Mouse (Mus musculus): ENCODE results near the gene Csmd2. TPM values are rescaled to one million over a fixed set of nuclear protein-coding genes. Genes with fewer than 3 reads are reported as not detected.

Gene Csmd2
- polyA plus RNA-seq, 1 experiment from 2014 or later = 0.16 TPM

DNA sequence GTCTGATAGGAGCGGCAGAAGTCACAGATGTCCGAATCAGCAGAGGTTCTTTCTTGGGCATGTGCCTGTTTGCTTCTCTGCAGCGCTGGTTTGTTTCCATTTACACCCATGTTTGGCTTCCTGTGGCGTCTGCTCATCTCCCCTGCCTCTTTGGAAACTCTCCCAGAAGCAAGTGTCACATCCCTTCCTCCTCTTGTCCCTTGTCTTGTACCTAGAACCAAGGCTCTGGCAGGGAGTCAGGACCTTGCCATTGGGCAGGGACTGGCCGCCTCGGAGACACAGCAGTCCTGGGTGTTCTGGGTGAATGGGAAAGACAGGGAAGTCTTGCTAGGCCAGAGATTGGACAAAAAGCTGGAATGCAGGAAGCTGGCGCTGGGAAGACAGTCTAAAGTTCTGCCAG, 410.1 kb downstream of the Csmd2 start:
- TF ChIP-seq EP300 (optimal IDR thresholded peaks at IDR 0.05) (no peak), CTCF (IDR thresholded peaks at IDR 0.05; ENCODE audit: low read depth) (no peak)
- WGBS = 62% methylated on average over 7 of the region's 7 CpGs
- Histone ChIP-seq H3K36me3 (ENCODE audit: control insufficient read depth, insufficient read depth, low read length) (no peaks in the 10 kb centered on the region), H3K27me3 (ENCODE audit: control insufficient read depth, insufficient read depth, low read length) (no peaks in the 10 kb centered on the region), H3K9me3 (ENCODE audit: control insufficient read depth, low read length) (no peaks in the 10 kb centered on the region), H3K4me3 (ENCODE audit: low read depth, low read length) (no peak overlapping the region), H3K9ac (ENCODE audit: low read length) (no peak overlapping the region), H3K27ac (replicated peaks) (no peak overlapping the region), H3K4me2 (replicated peaks; ENCODE audit: low read depth) (no peak overlapping the region), H3K4me1 (replicated peaks; ENCODE audit: control insufficient read depth, insufficient read depth) (no peaks in the 10 kb centered on the region)
- DNase-seq (ENCODE audit: low spot score) = no peak
- no peak for ATAC-seq (ENCODE audit: low FRiP score, low TSS enrichment)

DNA sequence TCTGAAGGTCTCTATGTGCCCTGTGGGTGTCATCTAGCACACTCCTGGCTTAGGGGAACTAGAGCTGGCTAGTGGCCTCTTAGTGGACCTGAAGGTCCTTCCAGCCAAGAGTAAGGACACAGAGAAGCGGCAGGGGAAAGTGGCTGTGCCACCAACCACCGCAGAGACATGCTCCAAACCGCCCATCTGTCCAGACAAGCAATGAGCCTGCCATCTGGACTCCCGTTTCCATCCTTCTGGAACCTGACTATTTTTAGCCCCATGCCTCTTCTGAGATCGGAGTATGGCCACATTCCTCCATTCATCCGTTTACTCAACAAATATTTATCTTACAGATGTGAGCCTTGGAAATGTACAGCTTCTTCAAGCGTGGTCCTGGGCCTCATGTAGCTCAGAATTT, 411.3 kb downstream of the Csmd2 start:
- no peaks in the 10 kb centered on the region for H3K9me3 ChIP-seq (ENCODE audit: control insufficient read depth, low read length)
- no peak for ATAC-seq (ENCODE audit: low FRiP score, low TSS enrichment)
- no peak overlapping the region for H3K9ac ChIP-seq (ENCODE audit: low read length)
- no peak overlapping the region for H3K27ac ChIP-seq (replicated peaks)
- DNase-seq (ENCODE audit: low spot score) = no peak
- WGBS = 23% methylated on average over 7 of the region's 7 CpGs
- H3K4me3 ChIP-seq (ENCODE audit: low read depth, low read length) = no peak overlapping the region
- TF ChIP-seq EP300 (optimal IDR thresholded peaks at IDR 0.05) = no peak
- no peaks in the 10 kb centered on the region for H3K36me3 ChIP-seq (ENCODE audit: control insufficient read depth, insufficient read depth, low read length)
- H3K27me3 ChIP-seq (ENCODE audit: control insufficient read depth, insufficient read depth, low read length) = no peaks in the 10 kb centered on the region
- H3K4me2 ChIP-seq (replicated peaks; ENCODE audit: low read depth) = no peak overlapping the region
- H3K4me1 ChIP-seq (replicated peaks; ENCODE audit: control insufficient read depth, insufficient read depth) = no peaks in the 10 kb centered on the region

DNA sequence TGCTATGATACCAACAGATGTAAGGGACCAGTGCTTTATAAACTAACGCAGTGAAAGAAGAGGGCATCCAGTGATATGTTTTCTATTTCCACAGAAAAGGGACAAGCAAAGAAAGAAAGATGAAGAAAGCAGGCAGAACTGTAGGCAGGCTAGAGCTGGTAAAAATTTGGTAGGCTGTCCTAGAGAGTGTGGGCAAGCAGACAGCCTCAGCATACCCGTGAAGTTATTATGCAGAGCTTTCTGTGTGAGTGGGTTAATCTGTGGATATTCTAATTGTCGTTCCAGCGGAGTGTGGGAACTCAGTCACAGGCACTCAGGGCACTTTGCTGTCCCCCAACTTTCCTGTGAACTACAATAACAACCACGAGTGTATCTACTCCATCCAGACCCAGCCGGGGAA, 412.4 kb downstream of the Csmd2 start:
- no peaks in the 10 kb centered on the region for H3K27me3 ChIP-seq (ENCODE audit: control insufficient read depth, insufficient read depth, low read length)
- DNase-seq (ENCODE audit: low spot score) (no peak), ATAC-seq (ENCODE audit: low FRiP score, low TSS enrichment) (no peak)
- H3K27ac ChIP-seq (replicated peaks) = no peak overlapping the region
- H3K4me3 ChIP-seq (ENCODE audit: low read depth, low read length) = no peak overlapping the region
- H3K4me1 ChIP-seq (replicated peaks; ENCODE audit: control insufficient read depth, insufficient read depth) = no peaks in the 10 kb centered on the region
- no peaks in the 10 kb centered on the region for H3K36me3 ChIP-seq (ENCODE audit: control insufficient read depth, insufficient read depth, low read length)
- WGBS = 71% methylated on average over 6 of the region's 6 CpGs
- H3K9me3 ChIP-seq (ENCODE audit: control insufficient read depth, low read length) = no peaks in the 10 kb centered on the region
- no peak overlapping the region for H3K9ac ChIP-seq (ENCODE audit: low read length)
- TF ChIP-seq EP300 (optimal IDR thresholded peaks at IDR 0.05) = no peak
- TF ChIP-seq CTCF (IDR thresholded peaks at IDR 0.05; ENCODE audit: low read depth) = no peak
- no peak overlapping the region for H3K4me2 ChIP-seq (replicated peaks; ENCODE audit: low read depth)

GRCm38 (mm10) chr4:128401591-128401990, 413.9 kb downstream of the Csmd2 start:
- Histone ChIP-seq H3K9ac (ENCODE audit: low read length) (no peak overlapping the region), H3K27ac (replicated peaks) (no peak overlapping the region), H3K27me3 (ENCODE audit: control insufficient read depth, insufficient read depth, low read length) (no peaks in the 10 kb centered on the region), H3K9me3 (ENCODE audit: control insufficient read depth, low read length) (no peaks in the 10 kb centered on the region), H3K36me3 (ENCODE audit: control insufficient read depth, insufficient read depth, low read length) (no peaks in the 10 kb centered on the region), H3K4me2 (replicated peaks; ENCODE audit: low read depth) (no peak overlapping the region), H3K4me3 (ENCODE audit: low read depth, low read length) (no peak overlapping the region), H3K4me1 (replicated peaks; ENCODE audit: control insufficient read depth, insufficient read depth) (no peaks in the 10 kb centered on the region)
- DNase-seq (ENCODE audit: low spot score) (no peak), ATAC-seq (ENCODE audit: low FRiP score, low TSS enrichment) (no peak)
- 68% methylated on average over 3 of the region's 3 CpGs for WGBS
- no peak for TF ChIP-seq EP300 (optimal IDR thresholded peaks at IDR 0.05)

DNA sequence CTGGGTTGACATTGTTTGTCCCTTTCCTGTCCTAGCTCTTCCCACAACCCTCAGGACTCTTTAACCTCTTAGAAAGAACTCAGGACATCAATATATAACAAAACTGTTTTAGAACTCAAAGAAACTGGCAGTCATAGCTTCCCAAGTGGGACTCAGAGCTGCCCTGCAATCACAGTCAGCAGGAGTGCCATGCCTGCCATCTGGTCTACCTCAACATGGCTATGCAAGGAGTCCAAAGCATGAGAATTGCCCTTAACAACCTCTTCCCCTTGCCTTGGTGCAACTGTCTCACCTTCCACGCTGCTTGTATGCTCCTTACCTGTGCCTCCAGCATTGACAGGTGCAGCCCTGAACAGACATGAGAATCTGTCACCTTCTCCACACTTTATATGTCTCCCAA, 415.0 kb downstream of the Csmd2 start:
- Histone ChIP-seq H3K9me3 (ENCODE audit: control insufficient read depth, low read length) (no peaks in the 10 kb centered on the region), H3K4me3 (ENCODE audit: low read depth, low read length) (no peak overlapping the region), H3K36me3 (ENCODE audit: control insufficient read depth, insufficient read depth, low read length) (no peaks in the 10 kb centered on the region), H3K27me3 (ENCODE audit: control insufficient read depth, insufficient read depth, low read length) (no peaks in the 10 kb centered on the region), H3K4me2 (replicated peaks; ENCODE audit: low read depth) (no peak overlapping the region), H3K4me1 (replicated peaks; ENCODE audit: control insufficient read depth, insufficient read depth) (no peaks in the 10 kb centered on the region), H3K27ac (replicated peaks) (no peak overlapping the region), H3K9ac (ENCODE audit: low read length) (no peak overlapping the region)
- 65% methylated on average over 1 of the region's 1 CpGs for WGBS
- no peak for ATAC-seq (ENCODE audit: low FRiP score, low TSS enrichment)
- no peak for DNase-seq (ENCODE audit: low spot score)
- TF ChIP-seq EP300 (optimal IDR thresholded peaks at IDR 0.05) (no peak), CTCF (IDR thresholded peaks at IDR 0.05; ENCODE audit: low read depth) (no peak)

DNA sequence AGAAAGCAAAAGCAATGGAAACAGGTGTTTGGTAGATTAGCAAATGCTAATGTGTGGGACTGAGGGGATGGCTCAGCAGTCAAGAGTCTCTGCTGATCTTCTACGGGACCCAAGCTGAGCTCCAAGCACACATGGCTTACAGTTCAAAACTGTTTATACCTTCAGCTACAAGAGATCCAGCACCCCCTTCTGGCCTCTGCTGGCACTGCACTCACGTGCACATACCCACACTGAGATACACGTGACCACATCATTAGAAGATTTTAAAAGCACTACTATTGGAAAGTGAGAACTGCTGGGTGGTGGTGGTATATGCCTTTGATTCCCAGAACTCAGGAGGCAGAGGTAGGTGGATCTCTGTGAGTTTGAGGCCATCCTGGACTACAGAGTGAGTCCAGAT, 417.9 kb downstream of the Csmd2 start:
- no peak overlapping the region for H3K9ac ChIP-seq (ENCODE audit: low read length)
- TF ChIP-seq CTCF (IDR thresholded peaks at IDR 0.05; ENCODE audit: low read depth) = 0 out of 2 replicates have a peak, but pooled peaks have one; percentile 8
- no peak for TF ChIP-seq EP300 (optimal IDR thresholded peaks at IDR 0.05)
- no peak overlapping the region for H3K27ac ChIP-seq (replicated peaks)
- no peaks in the 10 kb centered on the region for H3K27me3 ChIP-seq (ENCODE audit: control insufficient read depth, insufficient read depth, low read length)
- no peak for DNase-seq (ENCODE audit: low spot score)
- no peaks in the 10 kb centered on the region for H3K9me3 ChIP-seq (ENCODE audit: control insufficient read depth, low read length)
- no peaks in the 10 kb centered on the region for H3K36me3 ChIP-seq (ENCODE audit: control insufficient read depth, insufficient read depth, low read length)
- ATAC-seq (ENCODE audit: low FRiP score, low TSS enrichment) = no peak
- no peak overlapping the region for H3K4me3 ChIP-seq (ENCODE audit: low read depth, low read length)
- no peaks in the 10 kb centered on the region for H3K4me1 ChIP-seq (replicated peaks; ENCODE audit: control insufficient read depth, insufficient read depth)
- no peak overlapping the region for H3K4me2 ChIP-seq (replicated peaks; ENCODE audit: low read depth)
- 89% methylated on average over 3 of the region's 3 CpGs for WGBS
